8 mouse cellular contexts compared by ENCODE assay signal in genomic region chr7:114007565-114007964, GRCm38 (mm10).
A peak's percentile ranks its signal among the peaks of the same experiment; 100 is the strongest.
DNase-seq lines count a peak whose midpoint lies in the region; ATAC-seq and TF ChIP-seq lines count a peak whose summit lies in the region.

No protein-coding gene starts in this region.

- H3K9me3 ChIP-seq in liver, embryonic 11.5 days (ENCODE audit: control insufficient read depth, low read length): no peaks in the 10 kb centered on the region
- H3K9me3 ChIP-seq in liver, embryonic 14.5 days (ENCODE audit: control insufficient read depth, low read length): no peaks in the 10 kb centered on the region

- no peak for ATAC-seq in liver, embryonic 11.5 days (replicated peaks; ENCODE audit: low FRiP score)
- ATAC-seq in liver, embryonic 14.5 days (ENCODE audit: insufficient read depth): no peak

- H3K36me3 ChIP-seq in liver, adult 2 months (ENCODE audit: control insufficient read depth, insufficient read depth, low read length): no peaks in the 10 kb centered on the region
- H3K36me3 ChIP-seq in liver, embryonic 11.5 days (ENCODE audit: control insufficient read depth, insufficient read depth, low read length): no peaks in the 10 kb centered on the region
- no peaks in the 10 kb centered on the region for H3K36me3 ChIP-seq in liver, embryonic 14.5 days (replicated peaks; ENCODE audit: control insufficient read depth, insufficient read depth, low read depth)

- peak; percentile 36 for DNase-seq in cerebellum, adult 9-10 months
- no peak for DNase-seq in cerebellum, adult 8-10 months
- peak; percentile 39 for DNase-seq in liver, adult 2 months (ENCODE audit: extremely low read depth, low read depth, low spot score)
- no peak for DNase-seq in liver, embryonic 11.5 days (ENCODE audit: low spot score)
- peak; percentile 16 for DNase-seq in c-Kit-negative CD71-positive TER-119-positive erythroid progenitor cells, embryonic 14.5 days (ENCODE audit: low read depth, low spot score)
- DNase-seq in liver, embryonic 14.5 days (ENCODE audit: low read depth in 3 of 3, low spot score in 3 of 3): no peak
- no peak for DNase-seq in right cerebral cortex, postnatal 36 days (ENCODE audit: low spot score in 2 of 2)
- no peak for DNase-seq in urinary bladder, postnatal 10 days (ENCODE audit: low spot score)

- H3K4me1 ChIP-seq in liver, adult 2 months (ENCODE audit: control insufficient read depth, insufficient read depth, low read length): no peaks in the 10 kb centered on the region
- no peaks in the 10 kb centered on the region for H3K4me1 ChIP-seq in liver, embryonic 11.5 days (replicated peaks; ENCODE audit: control insufficient read depth, insufficient read depth, low read length)
- no peaks in the 10 kb centered on the region for H3K4me1 ChIP-seq in liver, embryonic 14.5 days (replicated peaks; ENCODE audit: control insufficient read depth in 2 of 2, insufficient read depth in 2 of 2, low read length in 1 of 2)

- no peak for TF ChIP-seq EP300 in liver, embryonic 14.5 days (IDR thresholded peaks at IDR 0.05; ENCODE audit: low read depth)

- no peak for TF ChIP-seq POLR2A in liver, adult 2 months (IDR thresholded peaks at IDR 0.05; ENCODE audit: extremely low read depth, insufficient read depth, low read length)

- peak; percentile 50 for TF ChIP-seq CTCF in liver, adult 2 months (IDR thresholded peaks at IDR 0.05; ENCODE audit: low read depth, low read length)
- TF ChIP-seq CTCF in liver, embryonic 14.5 days (IDR thresholded peaks at IDR 0.05; ENCODE audit: low read depth): peak; percentile 69

- H3K9ac ChIP-seq in liver, adult 2 months (ENCODE audit: low read depth, low read length): no peak overlapping the region
- H3K9ac ChIP-seq in liver, embryonic 11.5 days (ENCODE audit: low read depth, low read length): no peak overlapping the region
- no peak overlapping the region for H3K9ac ChIP-seq in liver, embryonic 14.5 days (replicated peaks)

- H3K4me2 ChIP-seq in liver, embryonic 11.5 days: no peak overlapping the region
- no peak overlapping the region for H3K4me2 ChIP-seq in liver, embryonic 14.5 days (ENCODE audit: low read depth)

- H3K4me3 ChIP-seq in liver, adult 2 months (ENCODE audit: insufficient read depth, low read depth, low read length): no peak overlapping the region
- no peak overlapping the region for H3K4me3 ChIP-seq in liver, embryonic 11.5 days (ENCODE audit: low read depth, low read length)
- no peak overlapping the region for H3K4me3 ChIP-seq in liver, embryonic 14.5 days (ENCODE audit: insufficient read depth in 1 of 2, low read depth in 2 of 2, low read length in 2 of 2)

- no peaks in the 10 kb centered on the region for H3K79me2 ChIP-seq in liver, adult 2 months (ENCODE audit: control insufficient read depth, insufficient read depth, low read length)

- H3K27me3 ChIP-seq in liver, adult 2 months (ENCODE audit: control insufficient read depth, insufficient read depth, low read length): no peaks in the 10 kb centered on the region
- H3K27me3 ChIP-seq in liver, embryonic 11.5 days (replicated peaks; ENCODE audit: control insufficient read depth, insufficient read depth, low read length): 0 out of 2 replicates have a peak, but pooled peaks cover 3% of the 10 kb centered on the region
- no peaks in the 10 kb centered on the region for H3K27me3 ChIP-seq in liver, embryonic 14.5 days (ENCODE audit: control insufficient read depth, insufficient read depth, low read length)

- H3K27ac ChIP-seq in liver, adult 2 months (replicated peaks; ENCODE audit: insufficient read depth, low read depth, low read length): no peak overlapping the region
- H3K27ac ChIP-seq in liver, embryonic 11.5 days (ENCODE audit: low read depth, low read length): no peak overlapping the region
- no peak overlapping the region for H3K27ac ChIP-seq in liver, embryonic 14.5 days

- 54% methylated on average over 5 of the region's 5 CpGs for WGBS in liver, adult 2 months
- 59% methylated on average over 5 of the region's 5 CpGs for WGBS in liver, embryonic 11.5 days
- 56% methylated on average over 5 of the region's 5 CpGs for WGBS in liver, embryonic 14.5 days (ENCODE audit: insufficient replicate concordance)

Comparison
In these comparisons a context has a peak if more than half of its experiments do, and no peak if none do; other contexts are left out.
1. DNase-seq: peak in cerebellum, adult 9-10 months (single experiment), liver, adult 2 months (single experiment) and c-Kit-negative CD71-positive TER-119-positive erythroid progenitor cells, embryonic 14.5 days (single experiment); none in cerebellum, adult 8-10 months (single experiment), liver, embryonic 11.5 days (single experiment), liver, embryonic 14.5 days (0 of 3), right cerebral cortex, postnatal 36 days (0 of 2) and urinary bladder, postnatal 10 days (single experiment).